Mouse (Mus musculus): ENCODE measurements around the gene Gm12216. TPM values are rescaled to one million over a fixed set of nuclear protein-coding genes. Genes with fewer than 3 reads are reported as not detected.
A peak's percentile ranks its signal among the peaks of the same experiment; 100 is the strongest.

Gene Gm12216
- polyA plus RNA-seq, 1 experiment, result 6.9 TPM

DNA sequence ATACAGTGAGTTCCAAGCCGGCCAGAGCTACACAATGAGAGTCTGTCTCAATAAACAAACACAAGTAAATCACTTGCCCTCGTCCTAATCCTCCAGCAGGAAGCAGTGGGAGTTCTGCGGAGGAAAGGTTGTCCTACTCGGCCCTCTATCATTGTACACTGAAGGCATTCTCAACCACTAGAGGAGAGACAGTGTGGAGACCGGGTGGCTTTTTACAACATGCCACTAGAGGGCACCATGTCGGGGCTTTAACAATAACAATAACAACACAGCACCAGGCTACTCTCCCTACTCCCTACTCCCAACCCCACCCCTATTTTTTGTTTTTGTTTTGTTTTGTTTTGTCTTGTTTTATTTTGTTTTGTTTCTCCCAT lies 121.5 kb downstream of the Gm12216 start:
- no peak overlapping the region for H3K4me3 ChIP-seq (ENCODE audit: extremely low read depth, insufficient read depth, insufficient read length)
- DNase-seq (ENCODE audit: low read depth in 1 of 2, low spot score in 2 of 2), result peak in 1 of 2 experiments; percentile 56
- 33% methylated on average over 6 of the region's 6 CpGs for WGBS
- H3K27ac ChIP-seq (ENCODE audit: insufficient read depth, low read length), result no peak overlapping the region
- no peaks in the 10 kb centered on the region for H3K27me3 ChIP-seq (ENCODE audit: control insufficient read depth, insufficient read depth, low read length)
- no peak for TF ChIP-seq POLR2A (IDR thresholded peaks at IDR 0.05; ENCODE audit: low read depth, low read length)
- peak; percentile 32; the same call in 1 of the 2 replicates for TF ChIP-seq CTCF (IDR thresholded peaks at IDR 0.05; ENCODE audit: extremely low read depth, insufficient read depth, insufficient read length, insufficient replicate concordance)
- H3K36me3 ChIP-seq (ENCODE audit: control insufficient read depth, insufficient read depth, low read length), result no peaks in the 10 kb centered on the region
- H3K4me1 ChIP-seq (ENCODE audit: control insufficient read depth, insufficient read depth, insufficient read length), result peaks cover 2% of the 10 kb centered on the region; the same call in 1 of the 2 replicates

DNA sequence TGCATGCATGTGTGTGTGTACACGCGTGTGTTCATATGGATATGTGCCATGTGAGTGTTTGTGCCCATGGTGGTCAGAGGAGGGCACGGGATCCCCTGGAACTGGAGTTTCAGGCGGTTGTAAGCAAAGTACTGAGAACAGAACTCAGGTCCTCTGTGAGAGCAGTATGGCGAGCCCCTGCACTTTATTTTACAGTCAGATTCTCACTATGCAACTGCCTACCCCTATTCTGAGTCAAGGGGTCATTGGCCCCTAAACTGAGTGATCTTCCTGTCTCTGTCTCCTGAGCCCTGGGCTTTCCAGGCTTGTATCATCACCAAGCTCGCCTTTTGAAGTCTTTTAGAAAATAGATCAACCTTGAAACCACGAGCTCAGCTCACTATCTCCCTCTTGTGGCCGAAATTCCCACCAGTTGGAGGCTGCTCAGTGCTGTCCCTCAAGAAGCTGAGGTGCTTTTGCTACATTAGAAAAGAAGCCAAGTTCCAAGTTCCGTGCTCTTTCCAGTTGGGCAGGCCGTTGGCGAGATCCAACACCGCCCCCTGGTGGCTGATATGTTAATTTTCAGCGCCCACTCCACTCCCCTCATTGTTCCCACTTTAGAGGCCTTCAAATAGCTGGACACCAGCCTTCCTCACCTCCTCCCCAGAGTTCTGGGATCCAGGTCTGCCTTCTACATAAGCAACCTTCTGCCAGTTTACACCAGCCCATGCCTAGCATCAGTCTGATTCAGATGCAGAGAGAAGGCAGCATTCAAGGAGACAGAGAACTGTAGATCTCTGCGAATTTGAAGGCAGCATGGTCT lies 122.1 kb downstream of the Gm12216 start:
- H3K4me3 ChIP-seq (ENCODE audit: extremely low read depth, insufficient read depth, insufficient read length), result no peak overlapping the region
- no peaks in the 10 kb centered on the region for H3K36me3 ChIP-seq (ENCODE audit: control insufficient read depth, insufficient read depth, low read length)
- H3K27me3 ChIP-seq (ENCODE audit: control insufficient read depth, insufficient read depth, low read length), result no peaks in the 10 kb centered on the region
- 45% methylated on average over 14 of the region's 14 CpGs for WGBS
- H3K4me1 ChIP-seq (ENCODE audit: control insufficient read depth, insufficient read depth, insufficient read length), result peaks cover 2% of the 10 kb centered on the region; the same call in 1 of the 2 replicates
- TF ChIP-seq CTCF (IDR thresholded peaks at IDR 0.05; ENCODE audit: extremely low read depth, insufficient read depth, insufficient read length, insufficient replicate concordance) (peak; percentile 42; the same call in 1 of the 2 replicates), POLR2A (IDR thresholded peaks at IDR 0.05; ENCODE audit: low read depth, low read length) (no peak)
- DNase-seq (ENCODE audit: low read depth in 1 of 2, low spot score in 2 of 2), result peak; percentile 45 to 72
- no peak overlapping the region for H3K27ac ChIP-seq (ENCODE audit: insufficient read depth, low read length)

DNA sequence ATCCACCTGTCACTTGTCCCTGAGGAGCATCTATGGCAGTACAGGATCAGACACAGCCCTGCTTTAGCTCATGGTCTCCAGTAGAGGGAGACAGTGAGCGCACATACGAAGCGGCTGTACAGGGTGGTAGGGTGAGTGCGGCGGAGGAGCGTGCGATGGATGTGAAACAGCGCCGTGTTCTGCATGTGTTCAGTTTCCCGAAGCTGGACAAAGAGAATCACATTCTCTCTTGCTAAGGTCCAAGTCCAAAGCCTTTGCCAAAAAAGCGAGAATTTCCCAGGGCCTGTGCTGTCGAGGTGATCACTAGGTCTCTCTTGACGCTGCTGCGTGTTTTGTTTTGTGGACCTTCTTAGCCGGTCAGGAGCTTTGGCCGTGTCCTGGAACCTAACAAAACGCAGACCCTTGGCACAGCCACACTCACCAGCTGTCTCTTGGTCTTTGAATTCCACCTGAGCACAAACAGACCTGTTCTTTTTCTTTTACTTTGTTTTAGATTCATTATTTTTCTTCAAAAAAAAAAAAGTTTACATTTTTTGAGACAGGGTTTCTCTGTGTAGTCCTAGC lies 123.3 kb downstream of the Gm12216 start:
- Histone ChIP-seq H3K36me3 (ENCODE audit: control insufficient read depth, insufficient read depth, low read length) (no peaks in the 10 kb centered on the region), H3K4me3 (ENCODE audit: extremely low read depth, insufficient read depth, insufficient read length) (no peak overlapping the region; the same call in 1 of the 2 replicates), H3K27me3 (ENCODE audit: control insufficient read depth, insufficient read depth, low read length) (no peaks in the 10 kb centered on the region), H3K4me1 (ENCODE audit: control insufficient read depth, insufficient read depth, insufficient read length) (peaks cover 2% of the 10 kb centered on the region; the same call in 1 of the 2 replicates), H3K27ac (ENCODE audit: insufficient read depth, low read length) (no peak overlapping the region)
- 21% methylated on average over 17 of the region's 17 CpGs for WGBS
- no peak for TF ChIP-seq POLR2A (IDR thresholded peaks at IDR 0.05; ENCODE audit: low read depth, low read length)
- peak; percentile 90; the same call in 1 of the 2 replicates for TF ChIP-seq CTCF (IDR thresholded peaks at IDR 0.05; ENCODE audit: extremely low read depth, insufficient read depth, insufficient read length, insufficient replicate concordance)
- DNase-seq (ENCODE audit: low read depth in 1 of 2, low spot score in 2 of 2), result peak; percentile 55 to 70

DNA sequence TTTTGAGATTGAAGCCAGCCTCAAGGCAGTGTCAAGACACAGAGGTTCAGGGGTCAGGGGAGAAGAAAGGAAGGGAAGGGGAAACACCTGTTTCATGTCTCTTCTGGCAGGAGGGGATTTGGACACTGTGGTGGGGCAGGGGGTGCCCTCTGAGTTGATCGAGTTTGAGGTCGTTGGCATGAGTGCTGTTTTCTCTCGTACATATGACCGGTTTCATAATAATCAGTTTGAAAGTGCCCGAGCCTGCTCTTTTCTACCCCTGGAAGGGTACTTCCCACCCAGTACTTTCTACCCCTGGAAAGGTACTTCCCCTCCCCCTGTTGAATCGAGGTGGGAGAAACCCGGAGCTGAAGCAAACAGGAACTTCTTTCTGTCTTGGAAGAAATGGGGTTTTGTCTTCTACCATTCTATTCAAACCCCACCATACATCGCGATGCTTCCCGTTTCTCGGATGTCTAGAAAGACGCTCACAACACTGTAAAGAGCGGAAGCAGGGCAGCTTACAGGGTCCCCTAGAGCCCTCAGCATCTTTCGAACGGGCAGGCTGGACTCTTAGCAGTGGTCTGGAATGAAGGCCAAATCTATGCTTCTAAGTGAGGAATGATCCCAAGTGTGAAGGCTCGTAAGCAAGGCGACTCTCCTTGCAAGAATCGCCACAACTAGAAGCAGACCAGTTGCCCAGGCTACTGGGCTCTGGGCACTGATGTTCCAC lies 123.9 kb downstream of the Gm12216 start:
- H3K4me1 ChIP-seq (ENCODE audit: control insufficient read depth, insufficient read depth, insufficient read length), result peaks cover 2% of the 10 kb centered on the region; the same call in 1 of the 2 replicates
- H3K4me3 ChIP-seq (ENCODE audit: extremely low read depth, insufficient read depth, insufficient read length), result no peak overlapping the region
- H3K27me3 ChIP-seq (ENCODE audit: control insufficient read depth, insufficient read depth, low read length), result no peaks in the 10 kb centered on the region
- WGBS, result 42% methylated on average over 18 of the region's 18 CpGs
- no peak overlapping the region for H3K27ac ChIP-seq (ENCODE audit: insufficient read depth, low read length)
- no peak for TF ChIP-seq POLR2A (IDR thresholded peaks at IDR 0.05; ENCODE audit: low read depth, low read length)
- no peak for TF ChIP-seq CTCF (IDR thresholded peaks at IDR 0.05; ENCODE audit: extremely low read depth, insufficient read depth, insufficient read length, insufficient replicate concordance)
- no peak for DNase-seq (ENCODE audit: low read depth in 1 of 2, low spot score in 2 of 2)
- no peaks in the 10 kb centered on the region for H3K36me3 ChIP-seq (ENCODE audit: control insufficient read depth, insufficient read depth, low read length)

DNA sequence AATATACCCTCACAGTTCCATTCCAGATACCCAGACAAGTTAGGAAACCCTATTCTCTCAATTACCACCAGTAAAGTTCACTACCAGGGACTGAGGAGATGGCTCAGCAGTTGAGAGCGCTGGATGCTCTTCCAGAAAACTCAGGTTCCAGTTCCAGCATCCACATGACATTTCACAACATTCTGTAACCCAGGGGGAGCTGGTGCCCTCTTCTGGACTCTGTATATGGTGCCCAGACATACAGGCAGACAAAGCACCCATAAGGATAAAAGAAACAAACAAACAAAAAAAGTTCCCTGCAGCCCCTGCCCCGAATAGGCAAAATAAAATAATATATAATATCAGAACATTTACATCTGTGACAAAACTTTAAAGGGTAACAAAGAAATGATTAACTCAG lies 124.6 kb downstream of the Gm12216 start:
- TF ChIP-seq CTCF (IDR thresholded peaks at IDR 0.05; ENCODE audit: extremely low read depth, insufficient read depth, insufficient read length, insufficient replicate concordance), result no peak
- no peak for TF ChIP-seq POLR2A (IDR thresholded peaks at IDR 0.05; ENCODE audit: low read depth, low read length)
- Histone ChIP-seq H3K4me1 (ENCODE audit: control insufficient read depth, insufficient read depth, insufficient read length) (peaks cover 2% of the 10 kb centered on the region; the same call in 1 of the 2 replicates), H3K4me3 (ENCODE audit: extremely low read depth, insufficient read depth, insufficient read length) (no peak overlapping the region), H3K27me3 (ENCODE audit: control insufficient read depth, insufficient read depth, low read length) (no peaks in the 10 kb centered on the region), H3K27ac (ENCODE audit: insufficient read depth, low read length) (no peak overlapping the region), H3K36me3 (ENCODE audit: control insufficient read depth, insufficient read depth, low read length) (no peaks in the 10 kb centered on the region)
- DNase-seq (ENCODE audit: low read depth in 1 of 2, low spot score in 2 of 2), result no peak
- WGBS, result 87% methylated on average over 2 of the region's 2 CpGs

DNA sequence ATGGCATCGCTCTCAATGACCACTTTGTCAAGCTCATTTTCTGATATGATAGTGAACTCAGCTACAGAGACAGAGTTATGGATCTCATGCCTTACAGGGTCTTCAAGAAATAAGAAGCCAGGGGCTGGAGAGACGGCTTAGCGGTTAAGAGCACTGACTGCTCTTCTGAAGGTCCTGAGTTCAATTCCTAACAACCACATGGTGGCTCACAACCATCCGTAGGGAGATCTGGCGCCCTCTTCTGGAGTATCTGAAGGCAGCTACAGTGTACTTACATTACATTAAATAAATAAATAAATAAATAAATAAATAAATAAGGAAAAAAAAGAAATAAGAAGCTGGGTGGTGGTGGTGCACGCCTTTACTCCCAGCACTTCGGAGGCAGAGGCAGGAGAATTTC lies 125.2 kb downstream of the Gm12216 start:
- TF ChIP-seq POLR2A (IDR thresholded peaks at IDR 0.05; ENCODE audit: low read depth, low read length) (no peak), CTCF (IDR thresholded peaks at IDR 0.05; ENCODE audit: extremely low read depth, insufficient read depth, insufficient read length, insufficient replicate concordance) (no peak)
- no peaks in the 10 kb centered on the region for H3K27me3 ChIP-seq (ENCODE audit: control insufficient read depth, insufficient read depth, low read length)
- peaks cover 2% of the 10 kb centered on the region; the same call in 1 of the 2 replicates for H3K4me1 ChIP-seq (ENCODE audit: control insufficient read depth, insufficient read depth, insufficient read length)
- H3K27ac ChIP-seq (ENCODE audit: insufficient read depth, low read length), result no peak overlapping the region
- H3K36me3 ChIP-seq (ENCODE audit: control insufficient read depth, insufficient read depth, low read length), result no peaks in the 10 kb centered on the region
- DNase-seq (ENCODE audit: low read depth in 1 of 2, low spot score in 2 of 2), result no peak
- no peak overlapping the region for H3K4me3 ChIP-seq (ENCODE audit: extremely low read depth, insufficient read depth, insufficient read length)
- WGBS, result 85% methylated on average over 7 of the region's 7 CpGs

Other genes starting within 250 kb of the Gm12216 start
- gene Il4, start 240.6 kb downstream of the Gm12216 start, polyA plus RNA-seq (2012; rRNA removed), result 0.68 TPM in 1 of 2 replicates, not detected in the other
- gene Il13, start 224.6 kb downstream of the Gm12216 start, polyA plus RNA-seq (2012; rRNA removed), result not detected in 2 replicates
- gene Rad50, start 151.9 kb downstream of the Gm12216 start, polyA plus RNA-seq (2012; rRNA removed), result 4.1 and 4.2 TPM in 2 replicates
- not detected in 2 replicates for gene Il5, start 138.5 kb downstream of the Gm12216 start, polyA plus RNA-seq (2012; rRNA removed)
- 111 and 222 TPM in 2 replicates for gene Irf1, start 89.2 kb downstream of the Gm12216 start, polyA plus RNA-seq (2012; rRNA removed)
- 1.2 TPM in 2 replicates for gene Gm17334, start 86.1 kb downstream of the Gm12216 start, polyA plus RNA-seq (2012; rRNA removed)
- gene Slc22a5, start 32.4 kb upstream of the Gm12216 start, polyA plus RNA-seq (2012; rRNA removed), result 8.9 and 10.3 TPM in 2 replicates
- 1.6 and 1.8 TPM in 2 replicates for gene Slc22a21, start 121.1 kb upstream of the Gm12216 start, polyA plus RNA-seq (2012; rRNA removed)
- gene Slc22a4, start 168.8 kb upstream of the Gm12216 start, polyA plus RNA-seq (2012; rRNA removed), result 4.6 and 5.4 TPM in 2 replicates
- 53.3 and 73.3 TPM in 2 replicates for gene Pdlim4, start 209.8 kb upstream of the Gm12216 start, polyA plus RNA-seq (2012; rRNA removed)
- 2.6 and 2.8 TPM in 2 replicates for gene P4ha2, start 240.8 kb upstream of the Gm12216 start, polyA plus RNA-seq (2012; rRNA removed)

All from spleen, adult 2 months (tissue).